Mouse (Mus musculus) left cerebral cortex, adult 2 months (tissue): ENCODE data around the gene Slc22a6. TPM values are rescaled to one million over a fixed set of nuclear protein-coding genes. Genes with fewer than 3 reads are reported as not detected.

ENCODE experiments used
- DNase-seq, 2 experiments: peaks; one replicate each; pipeline ENCODE4 v3.0.0; 2021 to 2022; ENCODE audit warnings: low spot score in 2 of 2, mixed read lengths in 1 of 2; ENCODE audit errors: extremely low spot score in 1 of 2
- H3K27ac ChIP-seq: fragments of 200-600 bp; 2 replicates; pipeline ENCODE4 v1.8.1; 2022
- H3K4me3 ChIP-seq: fragments of 200-600 bp; 2 replicates; pipeline ENCODE4 v1.8.1; 2022
- CTCF ChIP-seq: fragments of 200-600 bp; IDR thresholded peaks from 2 replicates; pipeline ENCODE4 v1.8.1; 2022; ENCODE audit warnings: antibody characterized with exemption, mild to moderate bottlenecking, moderate library complexity
- intact Hi-C: fragments of 180-260 bp; cut with DNase I; formaldehyde crosslinking; loops from one replicate; pipeline ENCODE4 v1.15.1; 2025
- total RNA-seq, 2 experiments: library from RNA; stranded (reverse); gene quantifications; 2 replicates each; pipeline ENCODE4 v1.2.3; 2021

The Slc22a6 gene
- total RNA-seq, 2 experiments from 2014 or later, result 5.2 to 7.3 TPM

GRCm38 (mm10) chr19:8663360-8663839 lies 45.6 kb downstream of the Slc22a6 start, which contains the start of gene Chrm1:
TSS of gene Chrm1 (plus strand) at chr19:8663789.
- Histone ChIP-seq H3K27ac (peak within 1 kb of the TSS; percentile 98), H3K4me3 (peak within 1 kb of the TSS; percentile 54)
- DNase-seq, result peak; percentile 33 to 49
- intact Hi-C loops, result no loop called here
- no peak for TF ChIP-seq CTCF

- peak; percentile 79 for DNase-seq
- H3K27ac ChIP-seq, result peak overlapping the region; percentile 98
- H3K4me3 ChIP-seq, result peak overlapping the region; percentile 54
- no peak for TF ChIP-seq CTCF
- intact Hi-C loops, result loop anchor here (2.0 kb wide), 1 partner anchor 19 kb away; no protein-coding TSS in a partner anchor
Measured at GRCm38 (mm10) chr19:8663911-8664421, 46.1 kb downstream of the Slc22a6 start.

- Histone ChIP-seq H3K4me3 (peak overlapping the region; percentile 54), H3K27ac (peak overlapping the region; percentile 98)
- DNase-seq, result peak; percentile 24 to 53
- intact Hi-C loops, result loop anchor here (2.0 kb wide), 1 partner anchor 18 kb away; no protein-coding TSS in a partner anchor
- no peak for TF ChIP-seq CTCF
Measured at GRCm38 (mm10) chr19:8664859-8665258, 47.0 kb downstream of the Slc22a6 start.

DNA sequence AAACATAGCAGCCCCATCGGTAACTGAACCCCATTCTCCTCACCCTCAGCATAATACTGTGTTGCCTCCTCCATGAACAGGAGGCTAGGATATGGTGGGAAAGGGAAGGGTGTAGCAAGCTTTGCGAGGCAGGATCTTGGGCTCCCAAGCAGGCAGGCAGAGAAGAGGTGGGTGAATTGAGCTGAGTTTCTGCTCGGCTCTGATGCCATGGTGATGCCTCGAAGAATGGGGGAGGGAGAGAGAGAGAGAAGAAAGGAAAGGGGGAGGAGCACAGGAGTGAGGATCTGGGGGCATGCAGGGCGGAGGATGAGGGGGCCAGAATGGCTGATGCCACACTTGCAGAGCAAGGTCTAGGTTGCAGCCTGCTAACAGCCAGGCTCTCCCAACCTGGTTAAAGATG lies 47.9 kb downstream of the Slc22a6 start:
- H3K27ac ChIP-seq, result peak overlapping the region; percentile 98

GRCm38 (mm10) chr19:8672859-8673258 lies 55.0 kb downstream of the Slc22a6 start:
- no peak for TF ChIP-seq CTCF
- intact Hi-C loops, result no loop called here
- Histone ChIP-seq H3K4me3 (no peak overlapping the region), H3K27ac (no peak overlapping the region)
- DNase-seq, result no peak

More for the DNA sequence above, 47.9 kb downstream of the Slc22a6 start:
- DNase-seq, result peak; percentile 63 to 68
- intact Hi-C loops, result loop anchor here (2.0 kb wide), 1 partner anchor 17 kb away; no protein-coding TSS in a partner anchor
- TF ChIP-seq CTCF, result no peak
- peak overlapping the region; percentile 54 for H3K4me3 ChIP-seq

GRCm38 (mm10) chr19:8673336-8674063 lies 55.7 kb downstream of the Slc22a6 start:
- intact Hi-C loops, result no loop called here
- H3K27ac ChIP-seq, result no peak overlapping the region
- TF ChIP-seq CTCF, result no peak
- H3K4me3 ChIP-seq, result no peak overlapping the region
- DNase-seq, result no peak

Other genes starting within 250 kb of the Slc22a6 start
- gene Slc22a30, start 212.9 kb upstream of the Slc22a6 start, total RNA-seq, result not detected
- gene Slc22a8, start 26.8 kb upstream of the Slc22a6 start, total RNA-seq, result 10 to 100 TPM; 12.5 TPM
- 100 to 1,000 TPM; 152 to 155 TPM for gene Chrm1, start 45.8 kb downstream of the Slc22a6 start, total RNA-seq
- 100 to 1,000 TPM; 144 to 154 TPM for gene Slc3a2, start 105.3 kb downstream of the Slc22a6 start, total RNA-seq
- gene Wdr74, start 117.8 kb downstream of the Slc22a6 start, total RNA-seq, result 10 to 100 TPM; 48.5 to 53.1 TPM
- gene 1700092M07Rik, start 122.7 kb downstream of the Slc22a6 start, total RNA-seq, result 1 to 10 TPM; 1.4 to 1.8 TPM
- gene Stx5a, start 123.4 kb downstream of the Slc22a6 start, total RNA-seq, result 10 to 100 TPM; 71.2 to 77.9 TPM
- gene Nxf1, start 139.0 kb downstream of the Slc22a6 start, total RNA-seq, result 10 to 100 TPM; 90.2 to 98.8 TPM
- 10 to 100 TPM; 63.8 to 66.8 TPM for gene Tmem223, start 153.0 kb downstream of the Slc22a6 start, total RNA-seq
- gene Tmem179b, start 156.4 kb downstream of the Slc22a6 start, total RNA-seq, result 1 to 10 TPM; 8.2 to 8.7 TPM
- gene Taf6l, start 168.4 kb downstream of the Slc22a6 start, total RNA-seq, result 10 to 100 TPM; 13.1 to 14.3 TPM
- 100 to 1,000 TPM in 1 of 2 experiments, 10 to 100 TPM in 1; 96.6 to 105 TPM for gene Polr2g, start 180.5 kb downstream of the Slc22a6 start, total RNA-seq
- 1 to 10 TPM; 5.3 to 6.7 TPM for gene Zbtb3, start 184.5 kb downstream of the Slc22a6 start, total RNA-seq
- gene Ttc9c, start 201.3 kb downstream of the Slc22a6 start, total RNA-seq, result 10 to 100 TPM; 34.5 to 36.7 TPM
- gene Hnrnpul2, start 202.0 kb downstream of the Slc22a6 start, total RNA-seq, result 100 to 1,000 TPM; 125 to 129 TPM
- not detected for gene AC129217.1, start 211.7 kb downstream of the Slc22a6 start, total RNA-seq
- gene Bscl2, start 219.4 kb downstream of the Slc22a6 start, total RNA-seq, result 100 to 1,000 TPM; 109 TPM
- 100 to 1,000 TPM; 184 to 198 TPM for gene Gng3, start 221.2 kb downstream of the Slc22a6 start, total RNA-seq
- gene Lrrn4cl, start 232.7 kb downstream of the Slc22a6 start, total RNA-seq, result 1 to 10 TPM in 1 of 2 experiments, under 1 TPM in 1; 0.87 to 1.1 TPM